Mouse (Mus musculus) left cerebral cortex, adult 18-20 months (tissue): ENCODE results near the gene Pom121. TPM values are rescaled to one million over a fixed set of nuclear protein-coding genes. Genes with fewer than 3 reads are reported as not detected.

ENCODE experiments used
- microRNA-seq, 2 experiments: library from miRNA; unstranded; fragments of <30 nt; microRNA quantifications; one replicate each; pipeline ENCODE4 v1.2.0; 2021
- total RNA-seq, 2 experiments: library from RNA; stranded (reverse); gene quantifications; 2 replicates each; pipeline ENCODE4 v1.2.3; 2021

The Pom121 gene
- total RNA-seq, 2 experiments from 2014 or later = 49.2 to 51.6 TPM

Small RNA genes within 50 kb of the gene (microRNA-seq; reads per million reads assigned to microRNA genes)
- 0.75 to 0.85 reads per million in 2 experiments for gene Mir7033

Other genes starting within 250 kb of the Pom121 start
- gene Tbl2, start 244.9 kb downstream of the Pom121 start, total RNA-seq = 10 to 100 TPM; 24.9 to 26.9 TPM
- gene Bcl7b, start 226.3 kb downstream of the Pom121 start, total RNA-seq = 10 to 100 TPM; 56.0 to 57.9 TPM
- 10 to 100 TPM; 78.1 to 79.2 TPM for gene Baz1b, start 207.3 kb downstream of the Pom121 start, total RNA-seq
- 1 to 10 TPM; 5.4 to 6.0 TPM for gene Fzd9, start 143.3 kb downstream of the Pom121 start, total RNA-seq
- gene Fkbp6, start 44.5 kb downstream of the Pom121 start, total RNA-seq = not detected
- gene Trim50, start 41.3 kb downstream of the Pom121 start, total RNA-seq = not detected
- gene Nsun5, start 24.6 kb downstream of the Pom121 start, total RNA-seq = 10 to 100 TPM; 20.4 to 25.0 TPM
- 10 to 100 TPM; 38.6 to 45.8 TPM for gene Hip1, start 150.6 kb upstream of the Pom121 start, total RNA-seq
- gene Ccl26, start 169.0 kb upstream of the Pom121 start, total RNA-seq = not detected
- gene Ccl24, start 178.5 kb upstream of the Pom121 start, total RNA-seq = under 1 TPM in 1 of 2 experiments, not detected in 1; 0.42 TPM
- gene Rhbdd2, start 238.1 kb upstream of the Pom121 start, total RNA-seq = 10 to 100 TPM; 92.6 to 96.2 TPM